In genomic region chr2:79543456-79543855, GRCm38 (mm10) we compare ENCODE assay signal across 17 mouse cellular contexts.
A peak's percentile ranks its signal among the peaks of the same experiment; 100 is the strongest.
DNase-seq lines count a peak whose midpoint lies in the region; ATAC-seq and TF ChIP-seq lines count a peak whose summit lies in the region.
"Had no signal": no experiment of that assay in that cellular context is flagged by ENCODE, and none has a peak within 500 bp of the region (broad histone marks: within the 10 kb centered on the region; RNA-seq: fewer than 3 reads in every experiment).

No protein-coding gene starts in this region.

- peak overlapping the region; percentile 3 for H3K27ac ChIP-seq in layer of hippocampus, adult 2 months
- peak overlapping the region; percentile 85 for H3K27ac ChIP-seq in kidney, embryonic 14.5 days (ENCODE audit: low read depth, low read length)
- H3K27ac ChIP-seq in stomach, embryonic 15.5 days = peak overlapping the region; percentile 49; the same call in 1 of the 2 replicates
- H3K27ac ChIP-seq: left cerebral cortex, adult 2 months; limb, embryonic 15.5 days; neural tube, embryonic 13.5 days had no signal

- DNase-seq in layer of hippocampus, adult 2 months (ENCODE audit: low spot score in 2 of 2) = no peak
- DNase-seq in layer of hippocampus, postnatal 25 days (ENCODE audit: extremely low spot score in 1 of 2, low spot score in 1 of 2) = no peak
- DNase-seq in heart, postnatal 25 days (ENCODE audit: low spot score) = peak; percentile 12
- DNase-seq in frontal cortex, postnatal 10 days (ENCODE audit: low spot score in 2 of 2) = no peak
- no peak for DNase-seq in layer of hippocampus, adult 11-12 months (ENCODE audit: low spot score)
- DNase-seq: adrenal gland, postnatal 36 days; embryo, embryonic 11 days; retina, postnatal 1 day; spleen, adult 18-20 months; thymus, postnatal 14 days had no signal

- H3K4me3 ChIP-seq in layer of hippocampus, adult 2 months = no peak overlapping the region
- H3K4me3 ChIP-seq in kidney, embryonic 14.5 days (ENCODE audit: low read length) = no peak overlapping the region
- H3K4me3 ChIP-seq in stomach, embryonic 15.5 days (replicated peaks) = no peak overlapping the region
- H3K4me3 ChIP-seq: erythroblast, embryonic 14.5 days; heart, embryonic 15.5 days; left cerebral cortex, adult 2 months; limb, embryonic 15.5 days; neural tube, embryonic 13.5 days had no signal

- no peaks in the 10 kb centered on the region for H3K27me3 ChIP-seq in kidney, embryonic 14.5 days (ENCODE audit: control insufficient read depth, insufficient read depth, low read length)
- no peaks in the 10 kb centered on the region for H3K27me3 ChIP-seq in stomach, embryonic 15.5 days (replicated peaks)
- H3K27me3 ChIP-seq: heart, embryonic 15.5 days; limb, embryonic 15.5 days; neural tube, embryonic 13.5 days had no signal

- intact Hi-C loops in heart, postnatal 25 days (cut with DNase I) = no loop called here

- H3K36me3 ChIP-seq in kidney, embryonic 14.5 days (ENCODE audit: control insufficient read depth, insufficient read depth, low read length) = no peaks in the 10 kb centered on the region
- H3K36me3 ChIP-seq in stomach, embryonic 15.5 days = no peaks in the 10 kb centered on the region
- H3K36me3 ChIP-seq: heart, embryonic 15.5 days; limb, embryonic 15.5 days; neural tube, embryonic 13.5 days had no signal

- H3K9ac ChIP-seq in kidney, embryonic 14.5 days (ENCODE audit: low read depth, low read length) = no peak overlapping the region
- no peak overlapping the region for H3K9ac ChIP-seq in stomach, embryonic 15.5 days
- H3K9ac ChIP-seq: heart, embryonic 15.5 days; limb, embryonic 15.5 days; neural tube, embryonic 13.5 days had no signal

- peaks cover 15% of the 10 kb centered on the region for H3K4me1 ChIP-seq in kidney, embryonic 14.5 days (ENCODE audit: control insufficient read depth, insufficient read depth, low read length)
- H3K4me1 ChIP-seq in stomach, embryonic 15.5 days = peaks cover 7% of the 10 kb centered on the region
- H3K4me1 ChIP-seq: limb, embryonic 15.5 days had no signal

- no peak overlapping the region for H3K4me2 ChIP-seq in kidney, embryonic 14.5 days (replicated peaks; ENCODE audit: low read depth, low read length)
- no peak overlapping the region for H3K4me2 ChIP-seq in stomach, embryonic 15.5 days
- H3K4me2 ChIP-seq: heart, embryonic 15.5 days; limb, embryonic 15.5 days; neural tube, embryonic 13.5 days had no signal

- 38% methylated on average over 5 of the region's 5 CpGs for WGBS in kidney, embryonic 14.5 days
- WGBS in stomach, embryonic 15.5 days = 44% methylated on average over 5 of the region's 5 CpGs

- no peaks in the 10 kb centered on the region for H3K9me3 ChIP-seq in kidney, embryonic 14.5 days (ENCODE audit: control insufficient read depth, low read length)
- no peaks in the 10 kb centered on the region for H3K9me3 ChIP-seq in stomach, embryonic 15.5 days
- H3K9me3 ChIP-seq: heart, embryonic 15.5 days; limb, embryonic 15.5 days; neural tube, embryonic 13.5 days had no signal

- no peak for TF ChIP-seq CTCF in layer of hippocampus, adult 2 months (conservative IDR thresholded peaks at IDR 0.05)

- peak; percentile 81 for ATAC-seq in kidney, embryonic 14.5 days (ENCODE audit: low FRiP score, low TSS enrichment)
- ATAC-seq in stomach, embryonic 15.5 days (ENCODE audit: insufficient read depth, low FRiP score, low read depth) = no peak

Comparison
In these comparisons a context has a peak if more than half of its experiments do, and no peak if none do; other contexts are left out.
1. H3K27ac ChIP-seq: peak in every context shown above with its lines; median percentile 85 in kidney, embryonic 14.5 days; 49 in stomach, embryonic 15.5 days; 3 in layer of hippocampus, adult 2 months.